Mouse (Mus musculus): ENCODE measurements at regions not wholly inside any gene's neighbourhood (a gene's known extent, or its start where the extent isn't known, plus 50 kb on each side); places are given as distances from the start of the nearest gene placed in this dataset.

- no peak for TF ChIP-seq MYOD1 (IDR thresholded peaks at IDR 0.05; ENCODE audit: control insufficient read depth in 1 of 3, insufficient read length in 2 of 3, low read depth in 2 of 3)
- TF ChIP-seq POLR2A (IDR thresholded peaks at IDR 0.05; ENCODE audit: insufficient read length, low read depth), result no peak
- no peak for TF ChIP-seq POLR2AphosphoS2 (IDR thresholded peaks at IDR 0.05; ENCODE audit: insufficient read length, low read depth)
- TF ChIP-seq TCF12 (IDR thresholded peaks at IDR 0.05; ENCODE audit: insufficient read depth, poor library complexity, severe bottlenecking), result no peak
- no peak for TF ChIP-seq TCF3 (IDR thresholded peaks at IDR 0.05; ENCODE audit: insufficient read length, low read depth)
These were observed 522.6 kb upstream of the Tbl1xr1 start for GRCm38 (mm10) chr3:21553859-21554258.
